Mouse (Mus musculus) lung, postnatal 0 days (tissue): ENCODE results near the gene B4galt5.

Experiments
- CTCF ChIP-seq: IDR thresholded peaks from 2 replicates; pipeline ENCODE4 v1.5.1; 2016; ENCODE audit warnings: antibody characterized with exemption, mild to moderate bottlenecking
- EP300 ChIP-seq: IDR thresholded peaks from 2 replicates; pipeline ENCODE4 v1.6.1; 2016; ENCODE audit warnings: antibody characterized with exemption, mild to moderate bottlenecking, control low read depth

DNA sequence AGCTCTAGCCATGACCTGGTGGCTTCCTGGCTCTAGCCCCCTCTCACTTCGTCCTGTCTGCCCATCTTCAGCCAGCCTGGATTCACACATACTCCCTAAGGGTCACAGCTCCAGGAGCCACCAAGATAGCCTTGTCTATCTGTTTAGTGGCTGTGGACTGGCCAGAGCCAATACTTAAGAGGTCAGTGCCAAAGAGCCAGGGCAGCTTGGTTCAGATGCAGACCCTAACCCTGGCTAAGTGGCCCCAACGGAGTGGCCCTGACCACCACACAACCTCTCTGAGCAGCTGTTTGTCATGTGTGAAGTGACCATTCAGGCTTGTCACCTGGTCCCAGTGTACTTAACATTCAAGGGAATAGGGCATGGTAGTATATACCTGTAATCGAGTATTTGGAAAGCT, 78.5 kb downstream of the B4galt5 start:
- no peak for TF ChIP-seq EP300
- no peak for TF ChIP-seq CTCF
